Mouse (Mus musculus) hindbrain, embryonic 16.5 days (tissue): ENCODE results near the gene Rps6kb2. TPM values are rescaled to one million over a fixed set of nuclear protein-coding genes. Genes with fewer than 3 reads are reported as not detected.

Experiments
- ATAC-seq: fragments of 200-750 bp; cut with Nextera tagmentation; 2 replicates; pipeline ENCODE4 v1.8.0; 2017; ENCODE audit warnings: moderate TSS enrichment, moderate library complexity
- H3K27ac ChIP-seq: fragments of 300-500 bp; sonication (generic); 2 replicates; pipeline ENCODE4 v1.5.1; 2014; ENCODE audit warnings: low read depth, mild to moderate bottlenecking, control low read depth, low read length, moderate library complexity
- H3K27me3 ChIP-seq: fragments of 300-500 bp; sonication (generic); replicated peaks from 2 replicates; pipeline ENCODE4 v1.6.1; 2014; ENCODE audit warnings: low read length; ENCODE audit not compliant: control insufficient read depth, insufficient read depth
- H3K36me3 ChIP-seq: fragments of 300-500 bp; sonication (generic); 2 replicates; pipeline ENCODE4 v1.6.1; 2014; ENCODE audit warnings: mild to moderate bottlenecking, low read length, moderate library complexity, mixed read lengths; ENCODE audit not compliant: control insufficient read depth, insufficient read depth
- H3K4me1 ChIP-seq: fragments of 300-500 bp; sonication (generic); 2 replicates; pipeline ENCODE4 v1.6.1; 2014; ENCODE audit warnings: low read depth, low read length; ENCODE audit not compliant: control insufficient read depth, insufficient read depth
- H3K4me2 ChIP-seq: fragments of 300-500 bp; sonication (generic); 2 replicates; pipeline ENCODE4 v1.6.1; 2014; ENCODE audit warnings: mild to moderate bottlenecking, low read length, control low read depth, moderate library complexity
- H3K4me3 ChIP-seq: fragments of 300-500 bp; sonication (generic); 2 replicates; pipeline ENCODE4 v1.5.1; 2014; ENCODE audit warnings: mild to moderate bottlenecking, low read length, control low read depth, moderate library complexity
- H3K9ac ChIP-seq: fragments of 300-500 bp; sonication (generic); 2 replicates; pipeline ENCODE4 v1.6.1; 2014; ENCODE audit warnings: low read depth, mild to moderate bottlenecking, control low read depth, low read length, moderate library complexity
- H3K9me3 ChIP-seq: fragments of 300-500 bp; sonication (generic); 2 replicates; pipeline ENCODE4 v1.6.1; 2014; ENCODE audit warnings: mild to moderate bottlenecking, low read length, moderate library complexity; ENCODE audit not compliant: control insufficient read depth
- WGBS: fragments of 180-500 bp; shearing (Covaris S2); extraction: QIAGEN DNeasy Blood & Tissue Kit; methylation state at CpG from one replicate; pipeline ENCODE4 v1.1.7; 2014; 5-methylcytosine and 5-hydroxymethylcytosine counted together
- polyA plus RNA-seq: library from polyadenylated mRNA; unstranded; fragments of >200 nt; fragmentation: Nextera tagmentation; extraction: Ambion mirVana; gene quantifications from 2 replicates; pipeline ENCODE4 v1.2.1, GENCODE M21; 2015

Gene Rps6kb2
- polyA plus RNA-seq, 1 experiment from 2014 or later = 54.1 TPM

DNA sequence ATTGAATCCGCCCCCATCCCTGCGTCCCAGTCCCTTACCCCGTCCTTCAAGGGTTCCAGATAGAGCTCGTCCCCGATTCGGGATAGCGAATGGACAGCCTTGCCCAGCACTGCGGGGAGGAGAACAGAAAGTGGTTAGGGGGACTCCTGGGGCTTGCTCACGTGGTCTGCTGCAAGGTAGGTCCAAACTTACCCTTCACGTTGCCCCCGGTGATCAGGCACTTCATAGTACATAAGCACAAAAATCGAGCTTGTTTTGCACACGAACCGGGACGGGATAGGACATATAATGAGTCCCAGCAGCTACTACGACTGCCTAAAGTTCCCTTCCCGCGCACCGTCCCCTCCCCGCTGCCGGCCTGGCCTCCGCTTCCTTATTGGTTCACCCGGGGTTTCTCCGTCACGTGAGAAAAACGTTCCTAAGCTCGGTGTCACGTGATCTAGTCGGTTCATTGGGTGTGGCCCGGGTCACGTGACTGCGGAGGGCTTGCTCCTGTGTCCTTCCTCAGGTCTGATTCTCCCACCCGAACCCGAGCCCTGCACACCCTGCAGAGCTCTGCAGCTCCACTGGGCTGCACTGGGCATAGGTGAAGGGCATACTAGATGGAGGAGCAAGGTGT, 38.2 kb upstream of the Rps6kb2 start, which contains the start of gene Rad9a:
Gene Rad9a, minus strand, starts transcription at position 372 of the 619 bp plus-strand sequence.
- peak within 1 kb of the TSS; percentile 97 for H3K4me2 ChIP-seq
- peak within 1 kb of the TSS; percentile 64; the same call in 1 of the 2 replicates for H3K27ac ChIP-seq
- peaks cover 25% of the 10 kb centered on the region for H3K4me1 ChIP-seq
- H3K4me3 ChIP-seq = peak within 1 kb of the TSS; percentile 77
- H3K27me3 ChIP-seq = 0 out of 2 replicates have a peak, but pooled peaks cover 2% of the 10 kb centered on the region
- no peaks in the 10 kb centered on the region for H3K9me3 ChIP-seq
- peak within 1 kb of the TSS; percentile 77 for H3K9ac ChIP-seq
- under 1% methylated on average over 34 of the region's 34 CpGs for WGBS
- peak; percentile 86 for ATAC-seq
- peaks cover 9% of the 10 kb centered on the region for H3K36me3 ChIP-seq

GRCm38 (mm10) chr19:4197180-4197579, 34.0 kb upstream of the Rps6kb2 start:
- Histone ChIP-seq H3K9ac (no peak overlapping the region), H3K4me3 (no peak overlapping the region), H3K36me3 (peaks cover 32% of the 10 kb centered on the region), H3K4me1 (peaks cover 49% of the 10 kb centered on the region), H3K4me2 (no peak overlapping the region), H3K27me3 (no peaks in the 10 kb centered on the region), H3K27ac (no peak overlapping the region), H3K9me3 (no peaks in the 10 kb centered on the region)
- ATAC-seq = no peak
- 75% methylated on average over 3 of the region's 3 CpGs for WGBS

DNA sequence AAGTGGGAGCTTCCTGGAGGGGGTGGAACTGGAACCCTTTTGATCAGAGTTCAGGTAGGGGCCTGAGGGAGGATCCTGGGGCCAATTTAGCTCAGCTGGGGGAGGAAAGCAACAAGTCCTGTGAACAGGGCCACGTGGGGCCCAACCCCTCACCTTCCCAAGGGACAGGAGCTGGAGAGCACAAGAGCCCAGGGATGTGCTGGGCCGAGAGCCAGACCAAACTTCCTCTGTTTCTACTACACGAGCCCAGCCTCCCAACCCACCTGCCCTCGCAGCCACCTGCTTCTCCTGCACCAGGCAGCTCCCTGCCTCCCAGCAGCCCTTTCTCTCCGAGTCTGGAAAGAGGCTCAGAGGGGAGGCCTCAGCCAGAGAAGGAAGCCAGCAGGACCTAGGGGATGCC, 33.4 kb upstream of the Rps6kb2 start:
- ATAC-seq = no peak
- no peak overlapping the region for H3K4me3 ChIP-seq
- H3K27ac ChIP-seq = peak overlapping the region; percentile 27; the same call in 1 of the 2 replicates
- H3K9ac ChIP-seq = no peak overlapping the region
- 51% methylated on average over 5 of the region's 5 CpGs for WGBS
- H3K9me3 ChIP-seq = no peaks in the 10 kb centered on the region
- peaks cover 46% of the 10 kb centered on the region for H3K4me1 ChIP-seq
- no peaks in the 10 kb centered on the region for H3K27me3 ChIP-seq
- peaks cover 32% of the 10 kb centered on the region for H3K36me3 ChIP-seq
- H3K4me2 ChIP-seq = no peak overlapping the region

DNA sequence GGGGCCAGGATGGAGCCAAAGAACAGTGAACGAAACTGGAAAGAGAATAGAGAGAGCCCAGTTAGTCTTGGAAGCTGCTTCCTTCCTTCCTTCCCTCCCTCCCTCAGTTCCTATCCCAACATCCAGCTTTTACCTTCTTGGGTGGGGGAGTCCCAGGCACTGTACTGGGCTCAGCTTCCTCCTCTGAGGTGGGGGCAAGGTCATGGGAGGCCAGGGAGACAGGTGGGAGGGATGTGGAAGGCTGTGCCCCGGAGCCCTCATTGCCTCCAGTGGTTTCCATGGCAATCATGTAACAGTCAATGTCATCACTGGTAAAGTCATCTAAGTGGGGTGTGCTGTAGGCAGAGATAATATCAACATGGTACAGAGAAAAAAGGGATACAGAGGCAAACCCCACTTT, 32.9 kb upstream of the Rps6kb2 start:
- 59% methylated on average over 2 of the region's 2 CpGs for WGBS
- H3K4me1 ChIP-seq = peaks cover 45% of the 10 kb centered on the region
- H3K4me2 ChIP-seq = no peak overlapping the region
- no peaks in the 10 kb centered on the region for H3K27me3 ChIP-seq
- peaks cover 32% of the 10 kb centered on the region for H3K36me3 ChIP-seq
- H3K27ac ChIP-seq = no peak overlapping the region
- no peak for ATAC-seq
- H3K9ac ChIP-seq = no peak overlapping the region
- no peaks in the 10 kb centered on the region for H3K9me3 ChIP-seq
- H3K4me3 ChIP-seq = no peak overlapping the region

DNA sequence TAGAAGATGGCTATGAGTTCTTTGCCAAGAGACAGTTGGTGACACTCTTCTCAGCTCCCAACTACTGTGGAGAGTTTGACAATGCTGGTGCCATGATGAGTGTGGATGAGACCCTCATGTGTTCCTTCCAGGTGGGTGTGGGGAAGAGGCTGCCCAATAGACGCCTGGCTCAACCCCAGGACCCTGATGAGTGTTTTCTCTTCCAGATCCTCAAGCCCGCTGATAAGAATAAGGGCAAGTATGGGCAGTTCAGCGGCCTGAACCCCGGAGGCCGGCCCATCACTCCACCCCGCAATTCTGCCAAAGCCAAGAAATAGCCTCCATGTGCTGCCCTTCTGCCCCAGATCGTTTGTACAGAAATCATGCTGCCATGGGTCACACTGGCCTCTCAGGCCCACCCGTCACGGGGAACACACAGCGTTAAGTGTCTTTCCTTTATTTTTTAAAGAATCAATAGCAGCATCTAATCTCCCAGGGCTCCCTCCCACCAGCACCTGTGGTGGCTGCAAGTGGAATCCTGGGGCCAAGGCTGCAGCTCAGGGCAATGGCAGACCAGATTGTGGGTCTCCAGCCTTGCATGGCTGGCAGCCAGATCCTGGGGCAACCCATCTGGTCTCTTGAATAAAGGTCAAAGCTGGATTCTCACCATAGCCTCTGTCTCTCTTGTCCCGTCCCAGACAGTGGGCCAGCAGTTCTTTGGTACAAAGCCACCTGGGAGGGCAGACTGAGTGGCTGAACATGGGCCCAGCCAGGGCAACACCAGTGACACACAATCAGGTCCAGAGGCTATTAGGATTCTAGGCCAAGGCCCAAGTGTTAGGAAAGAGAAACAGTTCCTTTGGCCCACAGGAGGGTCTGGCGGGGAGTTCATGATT, 31.9 kb upstream of the Rps6kb2 start:
- Histone ChIP-seq H3K27me3 (no peaks in the 10 kb centered on the region), H3K9me3 (no peaks in the 10 kb centered on the region), H3K4me2 (no peak overlapping the region), H3K4me3 (no peak overlapping the region), H3K4me1 (peaks cover 35% of the 10 kb centered on the region), H3K27ac (no peak overlapping the region), H3K36me3 (peaks cover 32% of the 10 kb centered on the region), H3K9ac (no peak overlapping the region)
- 56% methylated on average over 12 of the region's 12 CpGs for WGBS
- no peak for ATAC-seq

GRCm38 (mm10) chr19:4194021-4194724, 31.0 kb upstream of the Rps6kb2 start:
- no peak overlapping the region for H3K4me2 ChIP-seq
- H3K27ac ChIP-seq = no peak overlapping the region
- no peaks in the 10 kb centered on the region for H3K9me3 ChIP-seq
- no peaks in the 10 kb centered on the region for H3K27me3 ChIP-seq
- ATAC-seq = no peak
- H3K4me1 ChIP-seq = peaks cover 34% of the 10 kb centered on the region
- WGBS = 90% methylated on average over 8 of the region's 8 CpGs
- no peak overlapping the region for H3K4me3 ChIP-seq
- H3K9ac ChIP-seq = no peak overlapping the region
- peaks cover 32% of the 10 kb centered on the region for H3K36me3 ChIP-seq

DNA sequence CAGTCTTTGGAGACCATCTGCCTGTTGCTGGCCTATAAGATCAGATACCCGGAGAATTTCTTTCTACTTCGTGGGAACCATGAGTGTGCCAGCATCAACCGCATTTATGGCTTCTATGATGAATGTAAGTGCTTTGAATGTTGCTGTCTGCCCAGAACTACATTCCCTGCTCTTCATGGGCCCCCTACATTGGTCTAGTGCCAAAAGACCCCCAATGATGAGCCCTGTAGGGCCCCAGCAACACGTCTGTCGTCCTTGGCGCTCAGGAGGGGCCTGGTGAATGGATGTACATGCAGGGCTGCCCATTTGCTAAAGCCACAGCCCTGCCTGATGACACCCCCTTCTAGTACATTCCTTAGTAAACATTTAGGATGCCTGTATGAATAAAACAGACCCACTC, 30.0 kb upstream of the Rps6kb2 start:
- peak overlapping the region; percentile 99 for H3K9ac ChIP-seq
- H3K9me3 ChIP-seq = no peaks in the 10 kb centered on the region
- H3K4me2 ChIP-seq = peak overlapping the region; percentile 98
- peaks cover 34% of the 10 kb centered on the region for H3K4me1 ChIP-seq
- 57% methylated on average over 6 of the region's 6 CpGs for WGBS
- peak overlapping the region; percentile 97 for H3K4me3 ChIP-seq
- peaks cover 32% of the 10 kb centered on the region for H3K36me3 ChIP-seq
- no peak for ATAC-seq
- H3K27ac ChIP-seq = no peak overlapping the region; the same call in 1 of the 2 replicates
- no peaks in the 10 kb centered on the region for H3K27me3 ChIP-seq

GRCm38 (mm10) chr19:4192251-4192985, 29.3 kb upstream of the Rps6kb2 start:
- Histone ChIP-seq H3K4me1 (peaks cover 34% of the 10 kb centered on the region), H3K4me2 (peak overlapping the region; percentile 98), H3K9ac (peak overlapping the region; percentile 99), H3K4me3 (peak overlapping the region; percentile 97), H3K27me3 (no peaks in the 10 kb centered on the region), H3K9me3 (no peaks in the 10 kb centered on the region), H3K36me3 (peaks cover 32% of the 10 kb centered on the region), H3K27ac (peak overlapping the region; percentile 96)
- WGBS = 1% methylated on average over 39 of the region's 52 CpGs
- peak; percentile 73; the same call in 1 of the 2 replicates for ATAC-seq
